Mouse (Mus musculus) retina, postnatal 1 day (tissue): ENCODE data around the gene Dio2.
A peak's percentile ranks its signal among the peaks of the same experiment; 100 is the strongest.

Source experiments
- DNase-seq: peaks from one replicate; pipeline ENCODE4 v3.0.0-alpha.2; 2012

The Dio2 gene

GRCm38 (mm10) chr12:90738388-90739223 lies at the start of gene Dio2:
Dio2 (minus strand) TSS chr12:90738438.
- peak; percentile 36 for DNase-seq

- peak; percentile 8 for DNase-seq
These were observed 43.2 kb upstream of the Dio2 start for GRCm38 (mm10) chr12:90781438-90781837.

GRCm38 (mm10) chr12:90744752-90745151 lies 6.5 kb upstream of the Dio2 start:
- no peak for DNase-seq

GRCm38 (mm10) chr12:90743633-90744032 lies 5.4 kb upstream of the Dio2 start:
- no peak for DNase-seq

GRCm38 (mm10) chr12:90740468-90740867 lies 2.2 kb upstream of the Dio2 start:
- peak; percentile 75 for DNase-seq

- DNase-seq: no peak
These were observed 306 bp downstream of the Dio2 start for GRCm38 (mm10) chr12:90737932-90738331.

- no peak for DNase-seq
These were observed 2.8 kb downstream of the Dio2 start for GRCm38 (mm10) chr12:90735447-90735846.

GRCm38 (mm10) chr12:90734503-90734902 lies 3.7 kb downstream of the Dio2 start:
- no peak for DNase-seq

- no peak for DNase-seq
These were observed 4.5 kb downstream of the Dio2 start for GRCm38 (mm10) chr12:90733721-90734120.

- DNase-seq: peak; percentile 67
These were observed 8.6 kb downstream of the Dio2 start for GRCm38 (mm10) chr12:90729648-90730047.

GRCm38 (mm10) chr12:90725107-90725506 lies 13.1 kb downstream of the Dio2 start:
- DNase-seq: no peak

- DNase-seq: peak; percentile 21
These were observed 13.6 kb downstream of the Dio2 start for GRCm38 (mm10) chr12:90724644-90725043.

GRCm38 (mm10) chr12:90694135-90694534 lies 44.1 kb downstream of the Dio2 start:
- DNase-seq: no peak
